Mouse (Mus musculus) embryonic fibroblast, embryonic 13.5 days (primary cell): Measurements from ENCODE around the gene Shank2.

Experiments used
- CTCF ChIP-seq: IDR thresholded peaks from 2 replicates; pipeline ENCODE4 v1.5.1; 2011; ENCODE audit warnings: mild to moderate bottlenecking, control low read depth, low read length, moderate library complexity, borderline replicate concordance; ENCODE audit not compliant: insufficient read depth
- POLR2A ChIP-seq: IDR thresholded peaks from 2 replicates; pipeline ENCODE4 v1.6.1; 2011; ENCODE audit warnings: low read depth, mild to moderate bottlenecking, control low read depth, low read length, moderate library complexity

DNA sequence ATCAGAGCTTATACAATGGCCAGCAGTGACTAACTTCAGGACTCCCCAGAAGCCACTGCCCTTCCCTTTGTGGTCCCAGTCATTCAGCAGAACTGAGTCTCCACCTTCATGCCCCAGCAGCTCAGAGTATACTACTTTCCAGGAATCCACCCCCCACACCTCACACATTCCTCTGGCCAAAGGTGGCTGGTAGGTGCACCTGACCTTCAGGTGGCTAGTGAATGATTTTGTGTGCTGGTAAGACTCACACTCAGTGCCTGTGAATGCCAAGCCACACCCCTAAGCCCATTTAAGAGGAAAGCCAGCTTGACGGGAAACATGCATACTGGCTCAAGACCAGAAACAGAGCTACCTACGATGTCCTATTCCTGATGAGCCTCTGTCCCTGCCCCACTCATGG is 431.2 kb downstream of the Shank2 start:
- no peak for TF ChIP-seq POLR2A
- TF ChIP-seq CTCF, result no peak
